19 mouse cellular contexts compared by ENCODE assay signal in genomic region chr3:123188616-123189230, GRCm38 (mm10). TPM values are rescaled to one million over a fixed set of nuclear protein-coding genes. Genes with fewer than 3 reads are reported as not detected.
DNase-seq lines count a peak whose midpoint lies in the region; ATAC-seq and TF ChIP-seq lines count a peak whose summit lies in the region.
"Had no signal": no experiment of that assay in that cellular context is flagged by ENCODE, and none has a peak within 500 bp of the region (broad histone marks: within the 10 kb centered on the region; RNA-seq: fewer than 3 reads in every experiment).

No protein-coding gene starts in this region.

- TF ChIP-seq POLR2A in small intestine, adult 2 months (IDR thresholded peaks at IDR 0.05; ENCODE audit: low read depth, low read length): no peak

- no peak for TF ChIP-seq CTCF in small intestine, adult 2 months (IDR thresholded peaks at IDR 0.05; ENCODE audit: extremely low read depth, insufficient read length, insufficient replicate concordance, low read depth, low read length)

- ATAC-seq in embryonic facial prominence, embryonic 11.5 days (replicated peaks; ENCODE audit: insufficient number of reproducible peaks, low FRiP score, low TSS enrichment, low read depth): 0 out of 2 replicates have a peak, but pooled peaks have one; percentile 30
- no peak for ATAC-seq in limb, embryonic 11.5 days (ENCODE audit: insufficient number of reproducible peaks, low FRiP score, low TSS enrichment, low read depth)
- ATAC-seq in kidney, embryonic 14.5 days (ENCODE audit: low FRiP score, low TSS enrichment): no peak
- ATAC-seq: activated CD4-positive, CD25-positive, alpha-beta regulatory T cell, adult 4 months; forebrain, postnatal 0 days had no signal

- WGBS in embryonic facial prominence, embryonic 11.5 days: 67% methylated on average over 12 of the region's 12 CpGs
- 83% methylated on average over 12 of the region's 12 CpGs for WGBS in embryonic facial prominence, embryonic 10.5 days
- whole genome bisulfite sequencing in limb, embryonic 11.5 days: 87% methylated on average over 12 of the region's 12 CpGs
- 90% methylated on average over 12 of the region's 12 CpGs for WGBS in limb, embryonic 10.5 days
- 85% methylated on average over 12 of the region's 12 CpGs for WGBS in small intestine, adult 2 months
- WGBS in kidney, embryonic 14.5 days: 90% methylated on average over 12 of the region's 12 CpGs

- H3K27me3 ChIP-seq in embryonic facial prominence, embryonic 11.5 days (ENCODE audit: control insufficient read depth, insufficient read depth, low read length): no peaks in the 10 kb centered on the region
- H3K27me3 ChIP-seq in embryonic facial prominence, embryonic 10.5 days (replicated peaks; ENCODE audit: low read depth, poor library complexity, severe bottlenecking): no peaks in the 10 kb centered on the region
- H3K27me3 ChIP-seq in limb, embryonic 11.5 days (ENCODE audit: control insufficient read depth, insufficient read depth, low read length): no peaks in the 10 kb centered on the region
- H3K27me3 ChIP-seq in limb, embryonic 10.5 days (ENCODE audit: low read depth, poor library complexity, severe bottlenecking): no peaks in the 10 kb centered on the region
- H3K27me3 ChIP-seq in small intestine, adult 2 months (ENCODE audit: control insufficient read depth, insufficient read depth, low read length): no peaks in the 10 kb centered on the region
- no peaks in the 10 kb centered on the region for H3K27me3 ChIP-seq in kidney, embryonic 14.5 days (ENCODE audit: control insufficient read depth, insufficient read depth, low read length)
- H3K27me3 ChIP-seq: liver, embryonic 13.5 days; neural tube, embryonic 12.5 days had no signal

- H3K9me3 ChIP-seq in embryonic facial prominence, embryonic 11.5 days (replicated peaks; ENCODE audit: control insufficient read depth, low read length): no peaks in the 10 kb centered on the region
- no peaks in the 10 kb centered on the region for H3K9me3 ChIP-seq in embryonic facial prominence, embryonic 10.5 days
- H3K9me3 ChIP-seq in limb, embryonic 11.5 days (ENCODE audit: control insufficient read depth, low read length): no peaks in the 10 kb centered on the region
- no peaks in the 10 kb centered on the region for H3K9me3 ChIP-seq in limb, embryonic 10.5 days (replicated peaks)
- H3K9me3 ChIP-seq in kidney, embryonic 14.5 days (ENCODE audit: control insufficient read depth, low read length): no peaks in the 10 kb centered on the region
- H3K9me3 ChIP-seq: liver, embryonic 13.5 days; neural tube, embryonic 12.5 days had no signal

- H3K4me1 ChIP-seq in embryonic facial prominence, embryonic 11.5 days (ENCODE audit: control insufficient read depth, insufficient read depth, low read length): no peaks in the 10 kb centered on the region; the same call in 1 of the 2 replicates
- H3K4me1 ChIP-seq in embryonic facial prominence, embryonic 10.5 days: peaks cover 24% of the 10 kb centered on the region
- H3K4me1 ChIP-seq in limb, embryonic 11.5 days (ENCODE audit: control insufficient read depth, insufficient read depth, low read length): peaks cover 5% of the 10 kb centered on the region; the same call in 1 of the 2 replicates
- H3K4me1 ChIP-seq in limb, embryonic 10.5 days: peaks cover 14% of the 10 kb centered on the region
- 0 out of 2 replicates have a peak, but pooled peaks cover 2% of the 10 kb centered on the region for H3K4me1 ChIP-seq in small intestine, adult 2 months (ENCODE audit: control insufficient read depth, insufficient read depth, insufficient read length, low read length)
- no peaks in the 10 kb centered on the region; the same call in 1 of the 2 replicates for H3K4me1 ChIP-seq in kidney, embryonic 14.5 days (ENCODE audit: control insufficient read depth, insufficient read depth, low read length)
- H3K4me1 ChIP-seq: liver, embryonic 13.5 days; neural tube, embryonic 12.5 days had no signal

- H3K27ac ChIP-seq in embryonic facial prominence, embryonic 11.5 days (replicated peaks; ENCODE audit: low read depth, low read length): no peak overlapping the region
- no peak overlapping the region for H3K27ac ChIP-seq in embryonic facial prominence, embryonic 10.5 days (replicated peaks)
- H3K27ac ChIP-seq in limb, embryonic 11.5 days (replicated peaks; ENCODE audit: low read depth, low read length): 0 out of 2 replicates have a peak overlapping the region, but pooled peaks have one; percentile 36
- H3K27ac ChIP-seq in limb, embryonic 10.5 days: no peak overlapping the region
- 0 out of 2 replicates have a peak overlapping the region, but pooled peaks have one; percentile 21 for H3K27ac ChIP-seq in small intestine, adult 2 months (ENCODE audit: insufficient read depth, low read depth, low read length)
- no peak overlapping the region for H3K27ac ChIP-seq in kidney, embryonic 14.5 days (ENCODE audit: low read depth, low read length)
- H3K27ac ChIP-seq: liver, embryonic 13.5 days; neural tube, embryonic 12.5 days had no signal

- no peak overlapping the region for H3K4me3 ChIP-seq in embryonic facial prominence, embryonic 11.5 days (ENCODE audit: low read depth, low read length)
- no peak overlapping the region for H3K4me3 ChIP-seq in embryonic facial prominence, embryonic 10.5 days
- H3K4me3 ChIP-seq in limb, embryonic 11.5 days (ENCODE audit: low read depth, low read length): no peak overlapping the region
- H3K4me3 ChIP-seq in limb, embryonic 10.5 days: no peak overlapping the region
- H3K4me3 ChIP-seq in small intestine, adult 2 months (ENCODE audit: low read depth, low read length): no peak overlapping the region
- no peak overlapping the region for H3K4me3 ChIP-seq in kidney, embryonic 14.5 days (ENCODE audit: low read length)
- H3K4me3 ChIP-seq: liver, embryonic 13.5 days; neural tube, embryonic 12.5 days had no signal

- H3K9ac ChIP-seq in embryonic facial prominence, embryonic 11.5 days (replicated peaks; ENCODE audit: low read length): no peak overlapping the region
- no peak overlapping the region for H3K9ac ChIP-seq in limb, embryonic 11.5 days (ENCODE audit: low read length)
- no peak overlapping the region for H3K9ac ChIP-seq in kidney, embryonic 14.5 days (ENCODE audit: low read depth, low read length)
- H3K9ac ChIP-seq: forebrain, postnatal 0 days; liver, embryonic 13.5 days; neural tube, embryonic 12.5 days had no signal

- peak; percentile 18 for DNase-seq in embryonic facial prominence, embryonic 11.5 days (ENCODE audit: low spot score)
- no peak for DNase-seq in embryonic facial prominence, embryonic 10.5 days (ENCODE audit: low spot score)
- DNase-seq in limb, embryonic 11.5 days (ENCODE audit: low spot score): no peak
- DNase-seq in limb, embryonic 10.5 days (ENCODE audit: low spot score): no peak
- DNase-seq in adipocyte (ENCODE audit: low spot score): peak; percentile 26
- DNase-seq in left cerebral cortex, postnatal 25 days (ENCODE audit: low spot score in 2 of 2): no peak
- DNase-seq: cerebellum, postnatal 25 days; forebrain, postnatal 0 days; gastrocnemius, postnatal 10 days; kidney, adult 9 months; layer of hippocampus, postnatal 36 days; liver, embryonic 13.5 days; lung, postnatal 14 days; thymus, postnatal 36 days had no signal

- H3K36me3 ChIP-seq in embryonic facial prominence, embryonic 11.5 days (replicated peaks; ENCODE audit: control insufficient read depth, insufficient read depth, low read depth, low read length): no peaks in the 10 kb centered on the region
- no peaks in the 10 kb centered on the region for H3K36me3 ChIP-seq in embryonic facial prominence, embryonic 10.5 days (replicated peaks)
- no peaks in the 10 kb centered on the region for H3K36me3 ChIP-seq in limb, embryonic 11.5 days (ENCODE audit: control insufficient read depth, insufficient read depth, low read length)
- H3K36me3 ChIP-seq in limb, embryonic 10.5 days: no peaks in the 10 kb centered on the region
- H3K36me3 ChIP-seq in small intestine, adult 2 months (ENCODE audit: control insufficient read depth, insufficient read depth, low read length): no peaks in the 10 kb centered on the region
- H3K36me3 ChIP-seq in kidney, embryonic 14.5 days (ENCODE audit: control insufficient read depth, insufficient read depth, low read length): no peaks in the 10 kb centered on the region
- H3K36me3 ChIP-seq: liver, embryonic 13.5 days; neural tube, embryonic 12.5 days had no signal

- intact Hi-C loops in left cerebral cortex, postnatal 25 days (cut with DNase I): no loop called here

- no peak overlapping the region for H3K4me2 ChIP-seq in embryonic facial prominence, embryonic 11.5 days (ENCODE audit: low read depth, low read length)
- H3K4me2 ChIP-seq in limb, embryonic 11.5 days (ENCODE audit: low read depth, severe bottlenecking): no peak overlapping the region
- no peak overlapping the region for H3K4me2 ChIP-seq in kidney, embryonic 14.5 days (replicated peaks; ENCODE audit: low read depth, low read length)
- H3K4me2 ChIP-seq: heart, embryonic 11.5 days; liver, embryonic 13.5 days; neural tube, embryonic 12.5 days had no signal

RNA-seq across cellular contexts. Expression of gene Synpo2, which starts 47.2 kb away (rescaled TPM):
- 6.5 and 7.3 TPM in 2 replicates for polyA plus RNA-seq in embryonic facial prominence, embryonic 11.5 days (2014; fragmentation: Nextera tagmentation; extraction: Ambion mirVana)
- 4.9 TPM in 2 replicates for polyA plus RNA-seq in embryonic facial prominence, embryonic 10.5 days (2016; fragmentation: Nextera tagmentation; extraction: Ambion mirVana)
- 3.3 and 4.2 TPM in 2 replicates for polyA plus RNA-seq in limb, embryonic 11.5 days (2014; fragmentation: Nextera tagmentation; extraction: Ambion mirVana)
- 0.87 and 2.7 TPM in 2 replicates for polyA plus RNA-seq in limb, embryonic 10.5 days (2016; fragmentation: Nextera tagmentation; extraction: Ambion mirVana)
- 7.6 and 7.9 TPM in 2 replicates for polyA plus RNA-seq in small intestine, adult 2 months (2012; rRNA removed)
- 1 to 10 TPM; 2.4 to 3.2 TPM for total RNA-seq in left cerebral cortex, postnatal 25 days (2021)
- 5.5 and 8.3 TPM in 2 replicates for polyA plus RNA-seq in kidney, embryonic 14.5 days (2014; fragmentation: Nextera tagmentation; extraction: Ambion mirVana)

Comparison
In these comparisons a context has a peak if more than half of its experiments do, and no peak if none do; other contexts are left out.
1. DNase-seq: peak in embryonic facial prominence, embryonic 11.5 days (single experiment) and adipocyte (single experiment); none in embryonic facial prominence, embryonic 10.5 days (single experiment), limb, embryonic 11.5 days (single experiment), limb, embryonic 10.5 days (single experiment) and left cerebral cortex, postnatal 25 days (0 of 2).
2. H3K27ac ChIP-seq: peak in limb, embryonic 11.5 days (single experiment) and small intestine, adult 2 months (single experiment); none in embryonic facial prominence, embryonic 11.5 days (single experiment), embryonic facial prominence, embryonic 10.5 days (single experiment), limb, embryonic 10.5 days (single experiment) and kidney, embryonic 14.5 days (single experiment).